Mouse (Mus musculus): Measurements from ENCODE around the gene Ctla4. TPM values are rescaled to one million over a fixed set of nuclear protein-coding genes. Genes with fewer than 3 reads are reported as not detected.

Gene Ctla4
- total RNA-seq (2021): not detected
- long read RNA-seq, experiment 1: 0 reads
- long read RNA-seq, experiment 2: 0 reads

- no peak for DNase-seq (ENCODE audit: low spot score in 2 of 2)
- Histone ChIP-seq H3K27ac (no peak within 1 kb of the TSS), H3K4me3 (no peak within 1 kb of the TSS)
- no peak for TF ChIP-seq CTCF (conservative IDR thresholded peaks at IDR 0.05)
Measured at GRCm38 (mm10) chr1:60886981-60887380, at the start of gene Ctla4. TSS of gene Ctla4 (plus strand) at chr1:60887000.

GRCm38 (mm10) chr1:60839161-60839560, 47.6 kb upstream of the Ctla4 start:
- no peak for TF ChIP-seq CTCF (conservative IDR thresholded peaks at IDR 0.05)
- Histone ChIP-seq H3K27ac (no peak overlapping the region), H3K4me3 (no peak overlapping the region)
- DNase-seq (ENCODE audit: low spot score in 2 of 2): no peak

- H3K4me3 ChIP-seq: no peak overlapping the region
- no peak for TF ChIP-seq CTCF (conservative IDR thresholded peaks at IDR 0.05)
- no peak for DNase-seq (ENCODE audit: low spot score in 2 of 2)
- peak overlapping the region; percentile 84 for H3K27ac ChIP-seq
Measured at GRCm38 (mm10) chr1:60845318-60846060, 41.3 kb upstream of the Ctla4 start.

- Histone ChIP-seq H3K27ac (peak overlapping the region; percentile 84), H3K4me3 (no peak overlapping the region)
- DNase-seq (ENCODE audit: low spot score in 2 of 2): peak; percentile 68 to 69
- no peak for TF ChIP-seq CTCF (conservative IDR thresholded peaks at IDR 0.05)
Measured at GRCm38 (mm10) chr1:60846616-60847275, 40.1 kb upstream of the Ctla4 start.

GRCm38 (mm10) chr1:60849112-60849511, 37.7 kb upstream of the Ctla4 start:
- DNase-seq (ENCODE audit: low spot score in 2 of 2): no peak
- TF ChIP-seq CTCF (conservative IDR thresholded peaks at IDR 0.05): no peak
- Histone ChIP-seq H3K4me3 (no peak overlapping the region), H3K27ac (peak overlapping the region; percentile 28; the same call in 1 of the 2 replicates)

GRCm38 (mm10) chr1:60849816-60850215, 37.0 kb upstream of the Ctla4 start:
- TF ChIP-seq CTCF (conservative IDR thresholded peaks at IDR 0.05): no peak
- DNase-seq (ENCODE audit: low spot score in 2 of 2): no peak
- H3K27ac ChIP-seq: no peak overlapping the region
- H3K4me3 ChIP-seq: no peak overlapping the region

GRCm38 (mm10) chr1:60851041-60851781, 35.6 kb upstream of the Ctla4 start:
- DNase-seq (ENCODE audit: low spot score in 2 of 2): no peak
- no peak overlapping the region for H3K4me3 ChIP-seq
- no peak for TF ChIP-seq CTCF (conservative IDR thresholded peaks at IDR 0.05)
- 0 out of 2 replicates have a peak overlapping the region, but pooled peaks have one; percentile 41 for H3K27ac ChIP-seq

GRCm38 (mm10) chr1:60852075-60852769, 34.6 kb upstream of the Ctla4 start:
- Histone ChIP-seq H3K4me3 (no peak overlapping the region), H3K27ac (no peak overlapping the region)
- no peak for TF ChIP-seq CTCF (conservative IDR thresholded peaks at IDR 0.05)
- DNase-seq (ENCODE audit: low spot score in 2 of 2): no peak

- no peak overlapping the region for H3K4me3 ChIP-seq
- DNase-seq (ENCODE audit: low spot score in 2 of 2): no peak
- TF ChIP-seq CTCF (conservative IDR thresholded peaks at IDR 0.05): no peak
- H3K27ac ChIP-seq: no peak overlapping the region
Measured at GRCm38 (mm10) chr1:60852770-60853147, 34.0 kb upstream of the Ctla4 start.

GRCm38 (mm10) chr1:60853330-60853956, 33.4 kb upstream of the Ctla4 start:
- no peak for DNase-seq (ENCODE audit: low spot score in 2 of 2)
- H3K4me3 ChIP-seq: no peak overlapping the region
- TF ChIP-seq CTCF (conservative IDR thresholded peaks at IDR 0.05): no peak
- H3K27ac ChIP-seq: no peak overlapping the region

GRCm38 (mm10) chr1:60853991-60854390, 32.8 kb upstream of the Ctla4 start:
- no peak for DNase-seq (ENCODE audit: low spot score in 2 of 2)
- no peak overlapping the region for H3K27ac ChIP-seq
- TF ChIP-seq CTCF (conservative IDR thresholded peaks at IDR 0.05): no peak
- H3K4me3 ChIP-seq: no peak overlapping the region
